Mouse (Mus musculus) heart, adult 2 months (tissue): ENCODE data around the gene Kcnn4.

Source experiments
- CTCF ChIP-seq: fragments of 200-600 bp; IDR thresholded peaks from 2 replicates; pipeline ENCODE4 v1.8.1; 2022; ENCODE audit warnings: antibody characterized with exemption, mild to moderate bottlenecking, moderate library complexity
- POLR2A ChIP-seq: fragments of 200-500 bp; IDR thresholded peaks from 2 replicates; pipeline ENCODE4 v1.6.1; 2011; ENCODE audit warnings: mild to moderate bottlenecking, low read depth, low read length, control low read depth; ENCODE audit not compliant: insufficient read depth

DNA sequence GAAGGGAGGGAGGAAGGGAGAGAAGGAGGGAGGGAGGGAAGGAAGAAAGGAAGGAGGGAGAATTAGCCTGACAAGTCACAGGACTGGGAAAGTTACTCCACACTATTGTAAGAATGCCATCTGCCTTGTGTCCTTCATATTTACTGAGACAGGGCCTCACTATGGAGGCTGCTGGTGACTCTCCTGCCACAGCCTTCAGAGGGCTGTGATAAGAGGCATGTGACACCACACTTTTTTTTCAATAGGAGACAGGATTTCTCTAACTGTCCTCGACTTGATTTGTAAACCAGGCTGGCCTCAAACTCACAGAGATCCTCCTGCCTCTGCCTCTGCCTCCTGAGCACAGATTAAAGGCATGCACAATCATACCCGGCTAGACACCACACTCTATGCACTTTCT is 21.6 kb downstream of the Kcnn4 start:
- no peak for TF ChIP-seq CTCF
- no peak for TF ChIP-seq POLR2A
